ENCODE assay signal across 27 mouse cellular contexts in genomic region chr7:90313421-90313820, GRCm38 (mm10). TPM values are rescaled to one million over a fixed set of nuclear protein-coding genes. Genes with fewer than 3 reads are reported as not detected.
A peak's percentile ranks its signal among the peaks of the same experiment; 100 is the strongest.
DNase-seq lines count a peak whose midpoint lies in the region; ATAC-seq and TF ChIP-seq lines count a peak whose summit lies in the region.
"Had no signal": no experiment of that assay in that cellular context is flagged by ENCODE, and none has a peak within 500 bp of the region (broad histone marks: within the 10 kb centered on the region; RNA-seq: fewer than 3 reads in every experiment).

No protein-coding gene starts in this region.

- H3K27ac ChIP-seq in MEL (ENCODE audit: control insufficient read depth, low read depth, low read length), result no peak overlapping the region
- H3K27ac ChIP-seq in midbrain, embryonic 11.5 days (ENCODE audit: low read depth, low read length), result no peak overlapping the region
- H3K27ac ChIP-seq: forebrain, embryonic 10.5 days; heart, adult 2 months; hindbrain, embryonic 12.5 days had no signal

- H3K4me1 ChIP-seq in MEL (ENCODE audit: control insufficient read depth in 1 of 2, insufficient read depth in 2 of 2, low read length in 2 of 2), result no peaks in the 10 kb centered on the region
- no peaks in the 10 kb centered on the region for H3K4me1 ChIP-seq in midbrain, embryonic 11.5 days (ENCODE audit: control insufficient read depth, insufficient read depth, low read length)
- H3K4me1 ChIP-seq: forebrain, embryonic 10.5 days; heart, embryonic 12.5 days; hindbrain, embryonic 12.5 days had no signal

- H3K9me3 ChIP-seq in MEL (replicated peaks; ENCODE audit: insufficient read depth, low read length), result no peaks in the 10 kb centered on the region
- H3K9me3 ChIP-seq in midbrain, embryonic 11.5 days (ENCODE audit: control insufficient read depth, low read length), result no peaks in the 10 kb centered on the region
- H3K9me3 ChIP-seq: embryonic facial prominence, embryonic 15.5 days; forebrain, embryonic 10.5 days; G1E; heart, embryonic 12.5 days; hindbrain, embryonic 12.5 days had no signal

- WGBS in midbrain, embryonic 11.5 days, result 79% methylated on average over 3 of the region's 3 CpGs

- no peak for TF ChIP-seq EP300 in MEL (IDR thresholded peaks at IDR 0.05; ENCODE audit: low read depth in 1 of 2, low read length in 2 of 2)

- H3K9ac ChIP-seq in MEL (ENCODE audit: control insufficient read depth, low read depth, low read length, poor library complexity, severe bottlenecking), result no peak overlapping the region
- no peak overlapping the region for H3K9ac ChIP-seq in midbrain, embryonic 11.5 days (ENCODE audit: low read length)
- H3K9ac ChIP-seq: embryonic facial prominence, embryonic 15.5 days; heart, embryonic 12.5 days; hindbrain, embryonic 12.5 days had no signal

- H3K27me3 ChIP-seq in MEL (ENCODE audit: control insufficient read depth in 1 of 2, insufficient read depth in 2 of 2, low read length in 2 of 2), result no peaks in the 10 kb centered on the region
- H3K27me3 ChIP-seq in splenic B cell, adult 2 months (ENCODE audit: control insufficient read depth, insufficient read depth, low read length, poor library complexity, severe bottlenecking), result no peaks in the 10 kb centered on the region
- H3K27me3 ChIP-seq in midbrain, embryonic 11.5 days (ENCODE audit: control insufficient read depth, insufficient read depth, low read length), result no peaks in the 10 kb centered on the region
- H3K27me3 ChIP-seq: embryonic facial prominence, embryonic 15.5 days; heart, embryonic 12.5 days; hindbrain, embryonic 12.5 days had no signal

- TF ChIP-seq RAD21 in MEL (IDR thresholded peaks at IDR 0.05; ENCODE audit: low read depth, low read length), result no peak

- no peak overlapping the region for H3K4me2 ChIP-seq in midbrain, embryonic 11.5 days
- H3K4me2 ChIP-seq: embryonic facial prominence, embryonic 15.5 days; heart, embryonic 12.5 days; hindbrain, embryonic 12.5 days had no signal

- no peak for TF ChIP-seq POLR2A in MEL (IDR thresholded peaks at IDR 0.05; ENCODE audit: control insufficient read depth in 1 of 2, insufficient read depth in 1 of 2, low read depth in 1 of 2, low read length in 2 of 2, poor library complexity in 1 of 2)

- TF ChIP-seq CTCF in MEL (IDR thresholded peaks at IDR 0.05 in 2 of 3, conservative IDR thresholded peaks at IDR 0.05 in 1 of 3; ENCODE audit: control insufficient read depth in 1 of 3, insufficient read depth in 1 of 3, low read depth in 2 of 3, low read length in 3 of 3, poor library complexity in 1 of 3, severe bottlenecking in 1 of 3), result no peak

- DNase-seq in 416B (ENCODE audit: low read depth) (peak; percentile 24), MEL (ENCODE audit: low read depth, low spot score) (peak; percentile 4)
- DNase-seq in splenic B cell, adult 2 months (ENCODE audit: low read depth, low spot score), result peak; percentile 22
- DNase-seq in cerebellum, postnatal 10 days, result no peak
- DNase-seq in midbrain, embryonic 11.5 days (ENCODE audit: low spot score, missing footprints), result no peak
- DNase-seq: adrenal gland, postnatal 10 days; cerebellum, adult 11-12 months; cerebellum, adult 9-11 months; embryo, embryonic 11 days; gastrocnemius, postnatal 10 days; heart, adult 2 months; heart, postnatal 36 days had no signal

- H3K36me3 ChIP-seq in MEL (ENCODE audit: control insufficient read depth in 1 of 2, insufficient read depth in 2 of 2, low read length in 2 of 2), result no peaks in the 10 kb centered on the region
- no peaks in the 10 kb centered on the region for H3K36me3 ChIP-seq in splenic B cell, adult 2 months (ENCODE audit: control insufficient read depth, insufficient read depth, low read length, poor library complexity, severe bottlenecking)
- H3K36me3 ChIP-seq in midbrain, embryonic 11.5 days (ENCODE audit: control insufficient read depth, insufficient read depth, low read length), result no peaks in the 10 kb centered on the region
- H3K36me3 ChIP-seq: embryonic facial prominence, embryonic 15.5 days; forebrain, embryonic 10.5 days; G1E; heart, embryonic 12.5 days; hindbrain, embryonic 12.5 days had no signal

- peak; percentile 84 for ATAC-seq in megakaryocyte, adult 5-6 weeks (ENCODE audit: poor library complexity, severe bottlenecking)
- ATAC-seq in cerebellum, adult (ENCODE audit: insufficient number of reproducible peaks, low FRiP score, low TSS enrichment), result no peak
- no peak for ATAC-seq in midbrain, embryonic 11.5 days (ENCODE audit: low FRiP score)
- ATAC-seq: forebrain, embryonic 14.5 days; hindbrain, embryonic 16.5 days; inflammation-experienced regulatory T-cells, adult 6 months had no signal

- no peaks in the 10 kb centered on the region for H3K79me2 ChIP-seq in MEL (ENCODE audit: control insufficient read depth, insufficient read depth, low read length, poor library complexity)

- H3K4me3 ChIP-seq in MEL (ENCODE audit: control insufficient read depth in 1 of 2, insufficient read depth in 1 of 2, low read depth in 2 of 2, low read length in 2 of 2), result no peak overlapping the region
- H3K4me3 ChIP-seq in midbrain, embryonic 11.5 days (ENCODE audit: low read depth, low read length), result no peak overlapping the region
- H3K4me3 ChIP-seq: embryonic facial prominence, embryonic 15.5 days; erythroblast, embryonic 14.5 days; forebrain, embryonic 10.5 days; heart, adult 2 months; heart, embryonic 12.5 days; hindbrain, embryonic 12.5 days had no signal

TF ChIP-seq in MEL, 35 proteins besides CTCF, POLR2A, EP300 and RAD21:
- TF ChIP-seq ETS1 (IDR thresholded peaks at IDR 0.05; ENCODE audit: low read depth, low read length), result no peak
- no peak for TF ChIP-seq POLR2AphosphoS2 (IDR thresholded peaks at IDR 0.05; ENCODE audit: low read length)
- no peak for TF ChIP-seq ELF1 (IDR thresholded peaks at IDR 0.05; ENCODE audit: low read depth, low read length)
- TF ChIP-seq MAZ (IDR thresholded peaks at IDR 0.05; ENCODE audit: low read depth, low read length), result no peak
- no peak for TF ChIP-seq E2F4 (IDR thresholded peaks at IDR 0.05; ENCODE audit: borderline replicate concordance, low read depth, low read length)
- no peak for TF ChIP-seq ZMIZ1 (IDR thresholded peaks at IDR 0.05; ENCODE audit: low read depth, low read length)
- TF ChIP-seq UBTF (IDR thresholded peaks at IDR 0.05; ENCODE audit: borderline replicate concordance, insufficient read depth, low read depth, low read length), result no peak

RNA-seq across cellular contexts. Expression of gene Sytl2, which starts 11.4 kb away (rescaled TPM):
- not detected in 2 replicates for total RNA-seq in MEL (2012; rRNA removed)
- not detected for polyA plus RNA-seq in MEL (2012; ENCODE audit: insufficient read depth in 1 of 2, insufficient read length in 2 of 2, low read depth in 1 of 2, low replicate concordance in 2 of 2, missing spikeins in 1 of 2)
- 1.4 and 1.9 TPM in 2 replicates for total RNA-seq in megakaryocyte, adult 5-6 weeks (2015)
- total RNA-seq in megakaryocyte, adult 5-6 weeks (2017), result 1.7 and 2.3 TPM in 2 replicates
- 3.8 and 4.7 TPM in 2 replicates for polyA plus RNA-seq in midbrain, embryonic 11.5 days (2014; fragmentation: Nextera tagmentation; extraction: Ambion mirVana)
- polyA plus RNA-seq: G1E had no signal

RNA-seq across cellular contexts. Expression of gene Ccdc83, which starts 47.8 kb away (rescaled TPM):
- not detected in 2 replicates for total RNA-seq in MEL (2012; rRNA removed)
- polyA plus RNA-seq in MEL (2012; ENCODE audit: insufficient read depth in 1 of 2, insufficient read length in 2 of 2, low read depth in 1 of 2, low replicate concordance in 2 of 2, missing spikeins in 1 of 2), result not detected
- not detected in 2 replicates for total RNA-seq in megakaryocyte, adult 5-6 weeks (2015)
- total RNA-seq in megakaryocyte, adult 5-6 weeks (2017), result not detected in 2 replicates
- polyA plus RNA-seq in midbrain, embryonic 11.5 days (2014; fragmentation: Nextera tagmentation; extraction: Ambion mirVana), result 0.11 TPM in 1 of 2 replicates, not detected in the other
- total RNA-seq: adrenal gland, postnatal 10 days; adrenal gland, postnatal 4 days; heart, adult 2 months had no signal
- polyA plus RNA-seq: brain, embryonic 14.5 days; embryonic facial prominence, embryonic 11.5 days; erythroblast, embryonic 14.5 days; forebrain, embryonic 10.5 days; forebrain, embryonic 14.5 days; G1E; heart, embryonic 12.5 days; heart, embryonic 16.5 days; hindbrain, embryonic 12.5 days; hindbrain, embryonic 16.5 days had no signal

Comparison
In these comparisons a context has a peak if more than half of its experiments do, and no peak if none do; other contexts are left out.
1. DNase-seq: peak in 416B (single experiment), MEL (single experiment) and splenic B cell, adult 2 months (single experiment); none in cerebellum, postnatal 10 days (0 of 2) and midbrain, embryonic 11.5 days (single experiment).